Mouse (Mus musculus) ES-Bruce4 (cell line): ENCODE results near the gene Evx1. TPM values are rescaled to one million over a fixed set of nuclear protein-coding genes. Genes with fewer than 3 reads are reported as not detected.

Experiments used
- H3K27ac ChIP-seq: 2 replicates; pipeline ENCODE4 v1.5.1; 2012; ENCODE audit warnings: low read length, inconsistent platforms; ENCODE audit not compliant: insufficient read depth
- H3K27me3 ChIP-seq: 2 replicates; pipeline ENCODE4 v1.6.1; 2012; ENCODE audit warnings: mild to moderate bottlenecking, low read length, inconsistent platforms; ENCODE audit not compliant: control insufficient read depth, poor library complexity, insufficient read depth, severe bottlenecking
- H3K36me3 ChIP-seq: 2 replicates; pipeline ENCODE4 v1.6.1; 2012; ENCODE audit warnings: inconsistent platforms, mild to moderate bottlenecking, low read length, moderate library complexity; ENCODE audit not compliant: control insufficient read depth, poor library complexity, insufficient read depth, severe bottlenecking
- H3K4me1 ChIP-seq: one replicate; pipeline ENCODE4 v1.8.1; 2011; ENCODE audit warnings: low read length; ENCODE audit not compliant: control insufficient read depth, insufficient read depth
- H3K4me3 ChIP-seq: 2 replicates; pipeline ENCODE4 v1.5.1; 2011; ENCODE audit warnings: low read depth, mild to moderate bottlenecking, low read length
- H3K9ac ChIP-seq: 2 replicates; pipeline ENCODE4 v1.6.1; 2012; ENCODE audit warnings: low read depth, mild to moderate bottlenecking, inconsistent platforms; ENCODE audit not compliant: poor library complexity, severe bottlenecking
- H3K9me3 ChIP-seq: replicated peaks from 2 replicates; pipeline ENCODE4 v1.6.1; 2012; ENCODE audit warnings: mild to moderate bottlenecking, low read length, inconsistent platforms; ENCODE audit not compliant: control insufficient read depth, poor library complexity, insufficient read depth, severe bottlenecking
- CTCF ChIP-seq: IDR thresholded peaks from one replicate; pipeline ENCODE4 v1.8.1; 2011; ENCODE audit warnings: low read depth, low read length
- EP300 ChIP-seq: IDR thresholded peaks from 2 replicates; pipeline ENCODE4 v1.6.1; 2011; ENCODE audit warnings: low read depth, low read length; ENCODE audit not compliant: insufficient read depth
- POLR2A ChIP-seq: IDR thresholded peaks from one replicate; pipeline ENCODE4 v1.8.1; 2011; ENCODE audit warnings: low read length; ENCODE audit not compliant: insufficient read depth
- polyA plus RNA-seq: library from polyadenylated mRNA; stranded (reverse); fragments of >200 nt; gene quantifications from 2 replicates; pipeline ENCODE4 v1.2.4, GENCODE M21; 2011; ENCODE audit warnings: low read depth; ENCODE audit not compliant: missing spikeins, insufficient read depth, insufficient read length

The Evx1 gene
- polyA plus RNA-seq, 1 experiment, result 0.63 TPM

DNA sequence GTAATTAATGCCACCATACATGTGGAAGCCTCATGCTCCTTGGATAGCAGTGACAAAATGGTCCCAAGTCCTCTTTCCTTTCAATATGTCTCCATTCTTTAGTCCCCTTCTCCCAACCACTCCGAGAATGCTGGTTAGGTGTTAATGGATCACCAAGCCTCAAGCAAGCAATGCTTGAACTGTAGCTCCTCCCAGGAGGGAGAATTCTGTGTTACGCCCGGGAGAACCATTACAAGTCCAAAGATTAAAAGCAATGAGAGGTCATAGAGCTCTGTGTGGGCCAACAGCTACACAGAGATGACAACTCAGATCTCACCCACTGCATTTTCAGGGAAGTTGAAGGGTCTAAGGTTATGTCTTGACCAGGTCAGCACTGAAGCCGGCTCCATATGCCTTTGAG lies 14.8 kb upstream of the Evx1 start:
- Histone ChIP-seq H3K27me3 (peaks cover 1% of the 10 kb centered on the region), H3K27ac (no peak overlapping the region), H3K9me3 (no peaks in the 10 kb centered on the region), H3K9ac (no peak overlapping the region), H3K4me1 (no peaks in the 10 kb centered on the region), H3K36me3 (no peaks in the 10 kb centered on the region), H3K4me3 (no peak overlapping the region)
- TF ChIP-seq EP300 (no peak), POLR2A (no peak), CTCF (no peak)

DNA sequence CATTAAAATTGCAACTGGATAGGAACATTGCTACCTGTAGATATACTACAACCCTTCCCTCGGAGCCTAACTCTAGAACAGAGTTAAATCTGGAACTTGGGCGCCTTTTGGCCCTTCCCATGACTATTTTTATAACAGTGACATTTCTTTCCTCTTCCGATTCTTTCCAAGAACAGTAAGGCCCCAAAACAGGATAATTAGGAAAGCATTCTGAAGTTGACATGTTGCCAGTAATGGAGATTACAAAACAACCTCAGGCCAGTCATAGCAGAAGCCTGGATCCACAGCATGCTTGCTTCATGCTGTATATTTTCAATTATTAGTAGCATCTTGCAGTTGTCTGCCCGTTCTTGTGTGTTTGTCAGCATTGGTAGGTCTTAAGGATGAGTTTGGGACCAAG lies 12.5 kb upstream of the Evx1 start:
- H3K9me3 ChIP-seq, result no peaks in the 10 kb centered on the region
- no peak overlapping the region for H3K27ac ChIP-seq
- H3K27me3 ChIP-seq, result peaks cover 1% of the 10 kb centered on the region
- H3K36me3 ChIP-seq, result no peaks in the 10 kb centered on the region
- no peaks in the 10 kb centered on the region for H3K4me1 ChIP-seq
- H3K4me3 ChIP-seq, result no peak overlapping the region
- TF ChIP-seq EP300 (no peak), CTCF (no peak), POLR2A (no peak)
- no peak overlapping the region for H3K9ac ChIP-seq

DNA sequence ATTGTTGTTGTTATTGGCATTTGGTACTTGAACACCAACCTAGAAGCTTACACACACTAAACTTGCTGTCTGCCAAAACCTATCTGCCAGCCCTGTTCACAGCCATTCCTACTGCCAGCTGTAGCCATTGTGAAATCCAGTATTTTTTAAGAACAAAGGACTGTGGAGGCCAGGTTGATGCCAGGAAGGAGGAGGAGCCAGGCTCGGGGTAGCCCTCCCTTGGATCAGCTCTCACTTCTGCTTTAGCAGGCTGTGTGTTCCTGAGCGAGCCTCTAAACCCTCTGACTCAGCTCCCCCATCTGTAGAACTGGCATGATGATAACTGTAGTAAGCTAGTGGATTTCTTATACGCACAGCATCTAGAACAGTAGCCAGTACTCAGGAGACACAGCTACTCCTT lies 9.9 kb upstream of the Evx1 start:
- Histone ChIP-seq H3K4me1 (no peaks in the 10 kb centered on the region), H3K4me3 (no peak overlapping the region), H3K36me3 (no peaks in the 10 kb centered on the region), H3K27me3 (peaks cover 2% of the 10 kb centered on the region), H3K27ac (no peak overlapping the region), H3K9me3 (no peaks in the 10 kb centered on the region), H3K9ac (no peak overlapping the region)
- TF ChIP-seq EP300 (no peak), POLR2A (no peak), CTCF (no peak)

DNA sequence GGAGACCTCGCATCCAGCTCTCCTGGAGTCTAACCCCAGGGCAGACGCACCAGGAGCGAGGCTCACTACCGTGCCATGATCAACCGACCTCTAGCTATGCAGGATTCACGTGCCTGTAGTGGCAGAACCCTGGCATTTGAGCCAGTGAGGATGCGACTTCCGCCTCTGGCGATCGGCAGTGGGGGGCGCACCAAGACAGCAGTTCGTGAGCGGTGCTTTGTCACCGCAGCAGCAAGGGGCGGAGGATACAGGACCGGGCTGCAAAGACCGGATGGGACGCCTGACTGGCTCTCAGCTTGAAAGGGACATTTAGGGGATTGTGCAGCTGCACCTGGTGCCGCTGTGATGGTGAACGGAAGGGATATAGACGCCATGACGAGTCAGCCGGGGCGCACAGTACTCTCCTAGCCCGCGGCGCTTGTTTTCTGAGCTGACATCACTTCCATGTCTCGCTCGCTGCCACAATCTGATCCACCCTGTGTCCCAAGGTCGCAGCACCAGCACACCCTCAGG lies 7.4 kb upstream of the Evx1 start:
- H3K27me3 ChIP-seq, result peaks cover 13% of the 10 kb centered on the region
- no peaks in the 10 kb centered on the region for H3K36me3 ChIP-seq
- peak overlapping the region; percentile 56 for H3K4me3 ChIP-seq
- no peaks in the 10 kb centered on the region for H3K4me1 ChIP-seq
- peak; percentile 77; the same call in 1 of the 2 replicates for TF ChIP-seq EP300
- peak; percentile 77 for TF ChIP-seq CTCF
- TF ChIP-seq POLR2A, result no peak
- no peaks in the 10 kb centered on the region for H3K9me3 ChIP-seq
- no peak overlapping the region for H3K9ac ChIP-seq
- no peak overlapping the region for H3K27ac ChIP-seq

DNA sequence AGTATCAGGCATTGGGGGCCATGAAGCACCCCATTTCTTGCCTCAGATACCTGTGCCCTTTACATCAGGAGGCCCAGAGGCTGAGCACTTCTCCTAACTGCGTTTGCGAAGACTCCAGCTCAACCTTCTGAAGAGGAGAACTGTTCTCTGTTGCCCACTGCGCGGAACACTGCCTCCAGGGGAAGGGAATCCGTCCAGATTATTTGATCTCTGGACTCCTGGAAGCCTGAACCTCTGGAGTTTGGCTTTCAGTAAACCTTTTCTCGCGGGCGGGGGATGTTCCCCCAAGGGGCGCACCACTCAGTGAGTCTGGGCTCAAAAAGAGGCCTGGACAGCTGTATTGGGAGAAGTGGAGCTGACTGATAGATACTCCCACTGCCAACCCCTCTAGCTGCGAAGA lies 3.5 kb upstream of the Evx1 start:
- Histone ChIP-seq H3K9ac (no peak overlapping the region), H3K27ac (no peak overlapping the region), H3K4me1 (no peaks in the 10 kb centered on the region), H3K4me3 (no peak overlapping the region), H3K9me3 (no peaks in the 10 kb centered on the region), H3K27me3 (peaks cover 37% of the 10 kb centered on the region), H3K36me3 (no peaks in the 10 kb centered on the region)
- TF ChIP-seq POLR2A, result no peak
- no peak for TF ChIP-seq EP300
- TF ChIP-seq CTCF, result no peak

DNA sequence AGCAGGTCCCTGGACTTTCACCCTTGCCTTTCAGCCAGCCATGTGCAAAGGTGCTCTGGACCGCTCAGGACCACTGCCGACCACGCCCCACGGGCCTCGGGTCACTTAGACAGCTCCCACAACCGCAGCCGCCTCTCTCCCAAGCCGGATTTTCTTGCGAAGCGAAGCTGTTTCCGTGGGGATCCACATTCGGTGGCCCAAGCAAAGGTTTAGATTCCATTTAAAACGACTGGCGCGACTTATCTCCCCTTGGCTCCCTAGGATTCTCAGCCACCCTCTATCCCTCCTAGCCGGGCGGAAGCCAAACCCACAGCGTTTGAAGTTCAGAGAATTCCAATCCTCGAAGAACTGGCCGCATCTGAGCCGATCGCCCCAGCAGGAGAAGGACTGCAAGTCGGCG lies 2.9 kb upstream of the Evx1 start:
- no peak overlapping the region for H3K9ac ChIP-seq
- no peaks in the 10 kb centered on the region for H3K36me3 ChIP-seq
- H3K27me3 ChIP-seq, result peaks cover 37% of the 10 kb centered on the region
- no peaks in the 10 kb centered on the region for H3K9me3 ChIP-seq
- H3K4me3 ChIP-seq, result no peak overlapping the region
- no peak for TF ChIP-seq CTCF
- TF ChIP-seq EP300, result no peak
- no peak for TF ChIP-seq POLR2A
- H3K27ac ChIP-seq, result no peak overlapping the region
- H3K4me1 ChIP-seq, result no peaks in the 10 kb centered on the region
